Mouse (Mus musculus) intestine, embryonic 14.5 days (tissue): Measurements from ENCODE around the gene Phf12. TPM values are rescaled to one million over a fixed set of nuclear protein-coding genes. Genes with fewer than 3 reads are reported as not detected.

Experiments
- ATAC-seq: fragments of 200-750 bp; cut with Nextera tagmentation; replicated peaks from 2 replicates; pipeline ENCODE4 v1.8.0; 2017; ENCODE audit warnings: low read depth, moderate number of reproducible peaks, moderate TSS enrichment, moderate library complexity; ENCODE audit not compliant: low FRiP score, low TSS enrichment
- DNase-seq: peaks from one replicate; pipeline ENCODE4 v3.0.0-alpha.2; 2018; ENCODE audit warnings: low spot score
- H3K27ac ChIP-seq: fragments of 300-500 bp; sonication (generic); 2 replicates; pipeline ENCODE4 v1.5.1; 2014; ENCODE audit warnings: low read depth, mild to moderate bottlenecking, control low read depth
- H3K27me3 ChIP-seq: fragments of 300-500 bp; sonication (generic); replicated peaks from 2 replicates; pipeline ENCODE4 v1.6.1; 2014; ENCODE audit warnings: low read length, control low read depth; ENCODE audit not compliant: control insufficient read depth, insufficient read depth
- H3K36me3 ChIP-seq: fragments of 300-500 bp; sonication (generic); 2 replicates; pipeline ENCODE4 v1.6.1; 2014; ENCODE audit warnings: low read length, control low read depth; ENCODE audit not compliant: control insufficient read depth, insufficient read depth
- H3K4me1 ChIP-seq: fragments of 300-500 bp; sonication (generic); replicated peaks from 2 replicates; pipeline ENCODE4 v1.6.1; 2014; ENCODE audit warnings: low read length, control low read depth, mixed read lengths; ENCODE audit not compliant: control insufficient read depth, insufficient read depth
- H3K4me2 ChIP-seq: fragments of 300-500 bp; sonication (generic); 2 replicates; pipeline ENCODE4 v1.6.1; 2014; ENCODE audit warnings: low read length
- H3K4me3 ChIP-seq: fragments of 300-500 bp; sonication (generic); 2 replicates; pipeline ENCODE4 v1.5.1; 2014; ENCODE audit warnings: low read depth, low read length, control low read depth, mixed read lengths
- H3K9ac ChIP-seq: fragments of 300-500 bp; sonication (generic); 2 replicates; pipeline ENCODE4 v1.6.1; 2014; ENCODE audit warnings: mild to moderate bottlenecking, low read length
- H3K9me3 ChIP-seq: fragments of 300-500 bp; sonication (generic); 2 replicates; pipeline ENCODE4 v1.6.1; 2016; ENCODE audit warnings: low read length, control low read depth; ENCODE audit not compliant: control insufficient read depth
- WGBS: fragments of 180-500 bp; shearing (Covaris S2); extraction: QIAGEN DNeasy Blood & Tissue Kit; methylation state at CpG from one replicate; pipeline ENCODE4 v1.1.7; 2014; 5-methylcytosine and 5-hydroxymethylcytosine counted together
- polyA plus RNA-seq: library from polyadenylated mRNA; unstranded; fragments of >200 nt; fragmentation: Nextera tagmentation; extraction: Ambion mirVana; gene quantifications from 2 replicates; pipeline ENCODE4 v1.2.1, GENCODE M21; 2014

The Phf12 gene
- polyA plus RNA-seq, 1 experiment from 2014 or later: 16.5 TPM

GRCm38 (mm10) chr11:78069130-78069529 is 86.6 kb downstream of the Phf12 start:
- Histone ChIP-seq H3K9me3 (no peaks in the 10 kb centered on the region), H3K27ac (no peak overlapping the region), H3K36me3 (peaks cover 19% of the 10 kb centered on the region), H3K4me3 (no peak overlapping the region), H3K9ac (no peak overlapping the region), H3K4me2 (no peak overlapping the region), H3K4me1 (no peaks in the 10 kb centered on the region), H3K27me3 (no peaks in the 10 kb centered on the region)
- DNase-seq: no peak
- WGBS: 78% methylated on average over 5 of the region's 5 CpGs
- no peak for ATAC-seq

GRCm38 (mm10) chr11:78069646-78070045 is 87.1 kb downstream of the Phf12 start:
- Histone ChIP-seq H3K4me3 (no peak overlapping the region), H3K9me3 (no peaks in the 10 kb centered on the region), H3K4me1 (no peaks in the 10 kb centered on the region), H3K9ac (no peak overlapping the region), H3K27me3 (no peaks in the 10 kb centered on the region), H3K4me2 (no peak overlapping the region), H3K27ac (no peak overlapping the region), H3K36me3 (peaks cover 24% of the 10 kb centered on the region)
- DNase-seq (no peak), ATAC-seq (no peak)
- WGBS: 73% methylated on average over 6 of the region's 6 CpGs

- no peak for DNase-seq
- no peak overlapping the region for H3K4me2 ChIP-seq
- no peaks in the 10 kb centered on the region for H3K4me1 ChIP-seq
- ATAC-seq: no peak
- no peak overlapping the region for H3K4me3 ChIP-seq
- H3K36me3 ChIP-seq: peaks cover 46% of the 10 kb centered on the region
- no peaks in the 10 kb centered on the region for H3K9me3 ChIP-seq
- no peak overlapping the region for H3K27ac ChIP-seq
- WGBS: 81% methylated on average over 5 of the region's 5 CpGs
- H3K27me3 ChIP-seq: no peaks in the 10 kb centered on the region
- no peak overlapping the region for H3K9ac ChIP-seq
Observed at GRCm38 (mm10) chr11:78071938-78072337, 89.4 kb downstream of the Phf12 start.

GRCm38 (mm10) chr11:78072425-78073130 is 90.0 kb downstream of the Phf12 start:
- Histone ChIP-seq H3K9ac (no peak overlapping the region), H3K9me3 (no peaks in the 10 kb centered on the region), H3K27ac (no peak overlapping the region), H3K27me3 (no peaks in the 10 kb centered on the region), H3K4me3 (no peak overlapping the region), H3K36me3 (peaks cover 53% of the 10 kb centered on the region), H3K4me2 (no peak overlapping the region), H3K4me1 (no peaks in the 10 kb centered on the region)
- WGBS: 28% methylated on average over 6 of the region's 6 CpGs
- no peak for ATAC-seq
- no peak for DNase-seq

GRCm38 (mm10) chr11:78073577-78074276 is 91.2 kb downstream of the Phf12 start:
- Histone ChIP-seq H3K4me3 (no peak overlapping the region), H3K27me3 (no peaks in the 10 kb centered on the region), H3K4me2 (no peak overlapping the region), H3K9ac (no peak overlapping the region), H3K9me3 (no peaks in the 10 kb centered on the region), H3K27ac (no peak overlapping the region), H3K4me1 (no peaks in the 10 kb centered on the region), H3K36me3 (peaks cover 59% of the 10 kb centered on the region)
- DNase-seq: no peak
- ATAC-seq: no peak
- 95% methylated on average over 9 of the region's 9 CpGs for WGBS

- no peak overlapping the region for H3K9ac ChIP-seq
- no peak overlapping the region for H3K27ac ChIP-seq
- H3K4me1 ChIP-seq: no peaks in the 10 kb centered on the region
- ATAC-seq (no peak; the same call in 1 of the 2 replicates), DNase-seq (no peak)
- H3K9me3 ChIP-seq: no peaks in the 10 kb centered on the region
- H3K36me3 ChIP-seq: peaks cover 59% of the 10 kb centered on the region
- H3K4me2 ChIP-seq: no peak overlapping the region
- H3K27me3 ChIP-seq: no peaks in the 10 kb centered on the region
- WGBS: 81% methylated on average over 2 of the region's 2 CpGs
- H3K4me3 ChIP-seq: no peak overlapping the region
Observed at GRCm38 (mm10) chr11:78074277-78074652, 91.7 kb downstream of the Phf12 start.

GRCm38 (mm10) chr11:78074666-78075065 is 92.1 kb downstream of the Phf12 start:
- H3K9ac ChIP-seq: no peak overlapping the region
- H3K36me3 ChIP-seq: peaks cover 59% of the 10 kb centered on the region
- no peaks in the 10 kb centered on the region for H3K9me3 ChIP-seq
- ATAC-seq: no peak
- no peak for DNase-seq
- WGBS: 85% methylated on average over 4 of the region's 4 CpGs
- no peaks in the 10 kb centered on the region for H3K27me3 ChIP-seq
- no peaks in the 10 kb centered on the region for H3K4me1 ChIP-seq
- H3K4me2 ChIP-seq: no peak overlapping the region
- no peak overlapping the region for H3K4me3 ChIP-seq
- no peak overlapping the region for H3K27ac ChIP-seq
